Mouse (Mus musculus) kidney, embryonic 14.5 days (tissue): ENCODE measurements around the gene Tnrc6c. TPM values are rescaled to one million over a fixed set of nuclear protein-coding genes. Genes with fewer than 3 reads are reported as not detected.

Source experiments
- ATAC-seq: fragments of 200-750 bp; cut with Nextera tagmentation; 2 replicates; pipeline ENCODE4 v1.8.0; 2017; ENCODE audit warnings: moderate number of reproducible peaks, mild to moderate bottlenecking, moderate TSS enrichment, moderate library complexity; ENCODE audit not compliant: low FRiP score, low TSS enrichment
- H3K27ac ChIP-seq: fragments of 300-500 bp; sonication (generic); 2 replicates; pipeline ENCODE4 v1.5.1; 2014; ENCODE audit warnings: low read depth, mild to moderate bottlenecking, low read length, moderate library complexity, mixed read lengths
- H3K27me3 ChIP-seq: fragments of 300-500 bp; sonication (generic); 2 replicates; pipeline ENCODE4 v1.6.1; 2014; ENCODE audit warnings: mild to moderate bottlenecking, low read length; ENCODE audit not compliant: control insufficient read depth, insufficient read depth
- H3K36me3 ChIP-seq: fragments of 300-500 bp; sonication (generic); 2 replicates; pipeline ENCODE4 v1.6.1; 2014; ENCODE audit warnings: low read length, mixed read lengths; ENCODE audit not compliant: control insufficient read depth, insufficient read depth
- H3K4me1 ChIP-seq: fragments of 300-500 bp; sonication (generic); 2 replicates; pipeline ENCODE4 v1.6.1; 2014; ENCODE audit warnings: low read length, mixed read lengths; ENCODE audit not compliant: control insufficient read depth, insufficient read depth
- H3K4me2 ChIP-seq: fragments of 300-500 bp; sonication (generic); replicated peaks from 2 replicates; pipeline ENCODE4 v1.6.1; 2014; ENCODE audit warnings: low read depth, mild to moderate bottlenecking, low read length
- H3K4me3 ChIP-seq: fragments of 300-500 bp; sonication (generic); 2 replicates; pipeline ENCODE4 v1.5.1; 2014; ENCODE audit warnings: mild to moderate bottlenecking, low read length
- H3K9ac ChIP-seq: fragments of 300-500 bp; sonication (generic); 2 replicates; pipeline ENCODE4 v1.6.1; 2014; ENCODE audit warnings: low read depth, mild to moderate bottlenecking, low read length, moderate library complexity
- H3K9me3 ChIP-seq: fragments of 300-500 bp; sonication (generic); 2 replicates; pipeline ENCODE4 v1.6.1; 2016; ENCODE audit warnings: low read length; ENCODE audit not compliant: control insufficient read depth
- WGBS: fragments of 180-500 bp; shearing (Covaris S2); extraction: QIAGEN DNeasy Blood & Tissue Kit; methylation state at CpG from one replicate; pipeline ENCODE4 v1.1.7; 2014; 5-methylcytosine and 5-hydroxymethylcytosine counted together
- polyA plus RNA-seq: library from polyadenylated mRNA; unstranded; fragments of >200 nt; fragmentation: Nextera tagmentation; extraction: Ambion mirVana; gene quantifications from 2 replicates; pipeline ENCODE4 v1.2.1, GENCODE M21; 2014

The Tnrc6c gene
- polyA plus RNA-seq, 1 experiment from 2014 or later, result 13.2 TPM

- WGBS, result 47% methylated on average over 9 of the region's 9 CpGs
- Histone ChIP-seq H3K27me3 (no peaks in the 10 kb centered on the region), H3K36me3 (no peaks in the 10 kb centered on the region), H3K4me3 (no peak within 1 kb of the TSS), H3K4me2 (no peak within 1 kb of the TSS), H3K4me1 (no peaks in the 10 kb centered on the region), H3K27ac (no peak within 1 kb of the TSS), H3K9ac (no peak within 1 kb of the TSS), H3K9me3 (no peaks in the 10 kb centered on the region)
- no peak; the same call in 1 of the 2 replicates for ATAC-seq
Measured at GRCm38 (mm10) chr11:117797511-117798159, 143.5 kb downstream of the Tnrc6c start, which contains the start of gene 6030468B19Rik. TSS of gene 6030468B19Rik (plus strand) at chr11:117797660.

GRCm38 (mm10) chr11:117798160-117798541, 144.1 kb downstream of the Tnrc6c start:
- 24% methylated on average over 2 of the region's 2 CpGs for WGBS
- no peaks in the 10 kb centered on the region for H3K4me1 ChIP-seq
- no peak overlapping the region for H3K27ac ChIP-seq
- ATAC-seq, result 0 out of 2 replicates have a peak, but pooled peaks have one; percentile 28
- H3K4me2 ChIP-seq, result no peak overlapping the region
- H3K36me3 ChIP-seq, result no peaks in the 10 kb centered on the region
- no peaks in the 10 kb centered on the region for H3K27me3 ChIP-seq
- H3K4me3 ChIP-seq, result no peak overlapping the region
- H3K9ac ChIP-seq, result no peak overlapping the region
- H3K9me3 ChIP-seq, result no peaks in the 10 kb centered on the region

GRCm38 (mm10) chr11:117799174-117799573, 145.1 kb downstream of the Tnrc6c start:
- WGBS, result 71% methylated on average over 5 of the region's 5 CpGs
- H3K27me3 ChIP-seq, result no peaks in the 10 kb centered on the region
- H3K4me1 ChIP-seq, result no peaks in the 10 kb centered on the region
- no peak for ATAC-seq
- no peak overlapping the region for H3K9ac ChIP-seq
- H3K9me3 ChIP-seq, result no peaks in the 10 kb centered on the region
- no peak overlapping the region for H3K27ac ChIP-seq
- H3K4me2 ChIP-seq, result no peak overlapping the region
- H3K4me3 ChIP-seq, result no peak overlapping the region
- no peaks in the 10 kb centered on the region for H3K36me3 ChIP-seq

GRCm38 (mm10) chr11:117800038-117800437, 145.9 kb downstream of the Tnrc6c start:
- H3K9ac ChIP-seq, result no peak overlapping the region
- H3K9me3 ChIP-seq, result no peaks in the 10 kb centered on the region
- no peak overlapping the region for H3K27ac ChIP-seq
- H3K4me1 ChIP-seq, result no peaks in the 10 kb centered on the region
- H3K27me3 ChIP-seq, result no peaks in the 10 kb centered on the region
- no peaks in the 10 kb centered on the region for H3K36me3 ChIP-seq
- WGBS, result 86% methylated on average over 7 of the region's 7 CpGs
- H3K4me2 ChIP-seq, result no peak overlapping the region
- ATAC-seq, result no peak
- no peak overlapping the region for H3K4me3 ChIP-seq

- no peak for ATAC-seq
- Histone ChIP-seq H3K9ac (no peak overlapping the region), H3K9me3 (no peaks in the 10 kb centered on the region), H3K4me1 (no peaks in the 10 kb centered on the region), H3K4me2 (no peak overlapping the region), H3K27ac (no peak overlapping the region), H3K27me3 (no peaks in the 10 kb centered on the region), H3K36me3 (no peaks in the 10 kb centered on the region), H3K4me3 (no peak overlapping the region)
- 37% methylated on average over 7 of the region's 7 CpGs for WGBS
Measured at GRCm38 (mm10) chr11:117801650-117802049, 147.6 kb downstream of the Tnrc6c start.

- Histone ChIP-seq H3K36me3 (no peaks in the 10 kb centered on the region), H3K4me3 (no peak overlapping the region), H3K4me2 (no peak overlapping the region), H3K27me3 (no peaks in the 10 kb centered on the region), H3K4me1 (no peaks in the 10 kb centered on the region), H3K27ac (no peak overlapping the region), H3K9me3 (no peaks in the 10 kb centered on the region), H3K9ac (no peak overlapping the region)
- 100% methylated on average over 3 of the region's 3 CpGs for WGBS
- ATAC-seq, result no peak
Measured at GRCm38 (mm10) chr11:117803166-117803688, 149.1 kb downstream of the Tnrc6c start.

- H3K27me3 ChIP-seq, result no peaks in the 10 kb centered on the region
- no peak overlapping the region for H3K9ac ChIP-seq
- no peak overlapping the region for H3K4me3 ChIP-seq
- WGBS, result 95% methylated on average over 6 of the region's 6 CpGs
- H3K9me3 ChIP-seq, result no peaks in the 10 kb centered on the region
- peaks cover 14% of the 10 kb centered on the region for H3K4me1 ChIP-seq
- H3K36me3 ChIP-seq, result no peaks in the 10 kb centered on the region
- H3K27ac ChIP-seq, result no peak overlapping the region
- no peak for ATAC-seq
- H3K4me2 ChIP-seq, result no peak overlapping the region
Measured at GRCm38 (mm10) chr11:117806781-117807180, 152.7 kb downstream of the Tnrc6c start.

GRCm38 (mm10) chr11:117809407-117810311, 155.6 kb downstream of the Tnrc6c start, which contains the start of the genes Gm20708 and Syngr2:
TSS of gene Gm20708 (plus strand) at chr11:117809668.
TSS of gene Syngr2 (plus strand) at chr11:117809668.
- H3K36me3 ChIP-seq, result peaks cover 22% of the 10 kb centered on the region; the same call in 1 of the 2 replicates
- no peaks in the 10 kb centered on the region for H3K27me3 ChIP-seq
- no peaks in the 10 kb centered on the region for H3K9me3 ChIP-seq
- peak within 1 kb of the TSS; percentile 93 for H3K4me2 ChIP-seq
- H3K27ac ChIP-seq, result peak within 1 kb of the TSS; percentile 44; the same call in 1 of the 2 replicates
- under 1% methylated on average over 73 of the region's 75 CpGs for WGBS
- peaks cover 14% of the 10 kb centered on the region for H3K4me1 ChIP-seq
- peak; percentile 78 for ATAC-seq
- peak within 1 kb of the TSS; percentile 75 for H3K4me3 ChIP-seq
- H3K9ac ChIP-seq, result peak within 1 kb of the TSS; percentile 72
